In the genomic region with DNA sequence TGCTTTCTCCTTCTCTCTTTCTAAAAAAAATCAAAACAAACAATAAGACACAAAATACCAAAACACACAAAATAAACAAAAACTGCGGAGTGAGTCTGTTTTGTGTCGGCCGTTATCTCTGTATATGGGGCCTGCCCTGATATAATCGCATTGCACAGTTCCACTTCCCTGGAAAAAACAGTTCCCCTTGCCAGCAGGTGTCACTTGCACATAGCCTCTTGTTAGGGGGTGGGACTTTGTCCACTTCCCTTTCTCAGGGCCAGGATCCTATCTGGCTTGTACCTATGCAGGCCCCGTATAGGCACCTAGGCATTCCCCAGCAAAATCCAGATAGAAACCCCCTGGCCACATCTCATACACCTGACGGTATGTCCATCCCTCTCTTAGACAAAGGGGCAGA, we compare ENCODE assay signal across 23 mouse cellular contexts.
DNase-seq lines count a peak whose midpoint lies in the region; ATAC-seq lines count a peak whose summit lies in the region.
"Had no signal": no experiment of that assay in that cellular context is flagged by ENCODE, and none has a peak within 500 bp of the region (broad histone marks: within the 10 kb centered on the region; RNA-seq: fewer than 3 reads in every experiment).

No protein-coding gene starts in this region.

- H3K36me3 ChIP-seq in midbrain, embryonic 11.5 days (ENCODE audit: control insufficient read depth, insufficient read depth, low read length): no peaks in the 10 kb centered on the region
- 0 out of 2 replicates have a peak, but pooled peaks cover 3% of the 10 kb centered on the region for H3K36me3 ChIP-seq in midbrain, embryonic 13.5 days
- H3K36me3 ChIP-seq in forebrain, embryonic 14.5 days (ENCODE audit: control insufficient read depth, insufficient read depth, low read length): no peaks in the 10 kb centered on the region
- H3K36me3 ChIP-seq in hindbrain, embryonic 11.5 days (ENCODE audit: control insufficient read depth, insufficient read depth, low read length): no peaks in the 10 kb centered on the region
- no peaks in the 10 kb centered on the region for H3K36me3 ChIP-seq in kidney, embryonic 15.5 days
- H3K36me3 ChIP-seq: forebrain, embryonic 10.5 days; hindbrain, embryonic 10.5 days had no signal

- no peak overlapping the region for H3K27ac ChIP-seq in midbrain, embryonic 11.5 days (ENCODE audit: low read depth, low read length)
- no peak overlapping the region for H3K27ac ChIP-seq in midbrain, embryonic 13.5 days
- H3K27ac ChIP-seq in forebrain, embryonic 14.5 days (ENCODE audit: low read depth, low read length): no peak overlapping the region
- H3K27ac ChIP-seq in hindbrain, embryonic 11.5 days (ENCODE audit: low read depth, low read length): no peak overlapping the region
- H3K27ac ChIP-seq in kidney, embryonic 15.5 days: no peak overlapping the region
- H3K27ac ChIP-seq: forebrain, embryonic 10.5 days; forebrain, embryonic 13.5 days; heart, adult 2 months; hindbrain, embryonic 10.5 days; hindbrain, embryonic 14.5 days had no signal

- H3K4me3 ChIP-seq in midbrain, embryonic 11.5 days (ENCODE audit: low read depth, low read length): no peak overlapping the region
- H3K4me3 ChIP-seq in midbrain, embryonic 13.5 days (replicated peaks): no peak overlapping the region
- no peak overlapping the region for H3K4me3 ChIP-seq in forebrain, embryonic 14.5 days (ENCODE audit: low read depth, low read length)
- no peak overlapping the region for H3K4me3 ChIP-seq in hindbrain, embryonic 11.5 days (ENCODE audit: low read depth, low read length)
- no peak overlapping the region for H3K4me3 ChIP-seq in kidney, embryonic 15.5 days (replicated peaks)
- H3K4me3 ChIP-seq: forebrain, embryonic 10.5 days; forebrain, embryonic 13.5 days; heart, adult 2 months; hindbrain, embryonic 10.5 days had no signal

- WGBS in midbrain, embryonic 11.5 days: 90% methylated on average over 6 of the region's 6 CpGs
- 90% methylated on average over 6 of the region's 6 CpGs for WGBS in midbrain, embryonic 13.5 days
- WGBS in forebrain, embryonic 14.5 days: 88% methylated on average over 6 of the region's 6 CpGs
- 90% methylated on average over 6 of the region's 6 CpGs for WGBS in hindbrain, embryonic 11.5 days
- 88% methylated on average over 6 of the region's 6 CpGs for WGBS in kidney, embryonic 15.5 days

- H3K4me1 ChIP-seq in midbrain, embryonic 11.5 days (ENCODE audit: control insufficient read depth, insufficient read depth, low read length): no peaks in the 10 kb centered on the region
- 0 out of 2 replicates have a peak, but pooled peaks cover 7% of the 10 kb centered on the region for H3K4me1 ChIP-seq in midbrain, embryonic 13.5 days (replicated peaks)
- H3K4me1 ChIP-seq in forebrain, embryonic 14.5 days (ENCODE audit: control insufficient read depth, insufficient read depth, low read length): no peaks in the 10 kb centered on the region
- no peaks in the 10 kb centered on the region for H3K4me1 ChIP-seq in hindbrain, embryonic 11.5 days (replicated peaks; ENCODE audit: control insufficient read depth, insufficient read depth, low read length)
- H3K4me1 ChIP-seq in kidney, embryonic 15.5 days: peaks cover 7% of the 10 kb centered on the region; the same call in 1 of the 2 replicates
- H3K4me1 ChIP-seq: forebrain, embryonic 10.5 days; forebrain, embryonic 13.5 days; hindbrain, embryonic 10.5 days had no signal

- no peaks in the 10 kb centered on the region for H3K9me3 ChIP-seq in midbrain, embryonic 11.5 days (ENCODE audit: control insufficient read depth, low read length)
- H3K9me3 ChIP-seq in midbrain, embryonic 13.5 days: no peaks in the 10 kb centered on the region
- H3K9me3 ChIP-seq in forebrain, embryonic 14.5 days (replicated peaks; ENCODE audit: control insufficient read depth, low read length): no peaks in the 10 kb centered on the region
- no peaks in the 10 kb centered on the region for H3K9me3 ChIP-seq in hindbrain, embryonic 11.5 days (ENCODE audit: control insufficient read depth, low read length)
- H3K9me3 ChIP-seq in kidney, embryonic 15.5 days (replicated peaks): no peaks in the 10 kb centered on the region
- H3K9me3 ChIP-seq: forebrain, embryonic 10.5 days; forebrain, embryonic 13.5 days; hindbrain, embryonic 10.5 days had no signal

- no peak for ATAC-seq in midbrain, embryonic 11.5 days (ENCODE audit: low FRiP score)
- no peak for ATAC-seq in midbrain, embryonic 13.5 days
- peak; percentile 95 for ATAC-seq in granulocyte monocyte progenitor cell, adult 5-6 weeks (replicated peaks; ENCODE audit: poor library complexity, severe bottlenecking)
- peak; percentile 87 for ATAC-seq in megakaryocyte progenitor cell, adult 5-6 weeks (replicated peaks; ENCODE audit: poor library complexity)
- ATAC-seq in forebrain, embryonic 14.5 days: no peak
- no peak for ATAC-seq in hindbrain, embryonic 11.5 days (ENCODE audit: low FRiP score)
- no peak for ATAC-seq in kidney, embryonic 15.5 days (replicated peaks; ENCODE audit: low FRiP score)
- ATAC-seq: activated CD4-positive, CD25-positive, alpha-beta regulatory T cell, adult 4 months; CD4-positive, CD25-positive, alpha-beta regulatory T cell, adult 4 months; forebrain, embryonic 13.5 days; forebrain, postnatal 0 days had no signal

- DNase-seq in midbrain, embryonic 11.5 days (ENCODE audit: low spot score, missing footprints): peak; percentile 51
- DNase-seq in forebrain, embryonic 14.5 days (ENCODE audit: low spot score): no peak
- no peak for DNase-seq in hindbrain, embryonic 11.5 days (ENCODE audit: low spot score)
- DNase-seq: adrenal gland, adult 8-10 months; adrenal gland, postnatal 25 days; cerebellum, adult 11-12 months; cerebellum, adult 8-10 months; cerebellum, postnatal 10 days; cerebellum, postnatal 36 days; forebrain, postnatal 0 days; gastrocnemius, postnatal 25 days; heart, adult 2 months had no signal

- no peak overlapping the region for H3K9ac ChIP-seq in midbrain, embryonic 11.5 days (ENCODE audit: low read length)
- H3K9ac ChIP-seq in midbrain, embryonic 13.5 days (replicated peaks): no peak overlapping the region
- no peak overlapping the region for H3K9ac ChIP-seq in forebrain, embryonic 14.5 days (ENCODE audit: low read length)
- no peak overlapping the region for H3K9ac ChIP-seq in hindbrain, embryonic 11.5 days (ENCODE audit: low read depth, low read length)
- H3K9ac ChIP-seq in kidney, embryonic 15.5 days: no peak overlapping the region
- H3K9ac ChIP-seq: forebrain, embryonic 13.5 days; forebrain, postnatal 0 days; hindbrain, embryonic 14.5 days had no signal

- no peaks in the 10 kb centered on the region for H3K27me3 ChIP-seq in midbrain, embryonic 11.5 days (ENCODE audit: control insufficient read depth, insufficient read depth, low read length)
- H3K27me3 ChIP-seq in midbrain, embryonic 13.5 days: no peaks in the 10 kb centered on the region
- no peaks in the 10 kb centered on the region for H3K27me3 ChIP-seq in forebrain, embryonic 14.5 days (replicated peaks; ENCODE audit: control insufficient read depth, insufficient read depth, low read length)
- H3K27me3 ChIP-seq in hindbrain, embryonic 11.5 days (ENCODE audit: control insufficient read depth, insufficient read depth, low read length): no peaks in the 10 kb centered on the region
- H3K27me3 ChIP-seq in kidney, embryonic 15.5 days: no peaks in the 10 kb centered on the region
- H3K27me3 ChIP-seq: forebrain, embryonic 13.5 days had no signal

- H3K4me2 ChIP-seq in midbrain, embryonic 11.5 days: no peak overlapping the region
- H3K4me2 ChIP-seq in midbrain, embryonic 13.5 days (replicated peaks): no peak overlapping the region
- H3K4me2 ChIP-seq in forebrain, embryonic 14.5 days (ENCODE audit: low read length): no peak overlapping the region
- no peak overlapping the region for H3K4me2 ChIP-seq in hindbrain, embryonic 11.5 days (replicated peaks; ENCODE audit: low read depth, low read length)
- no peak overlapping the region for H3K4me2 ChIP-seq in kidney, embryonic 15.5 days
- H3K4me2 ChIP-seq: forebrain, embryonic 13.5 days; heart, embryonic 11.5 days; hindbrain, embryonic 14.5 days had no signal

Comparison
In these comparisons a context has a peak if more than half of its experiments do, and no peak if none do; other contexts are left out.
1. ATAC-seq: peak in granulocyte monocyte progenitor cell, adult 5-6 weeks (single experiment) and megakaryocyte progenitor cell, adult 5-6 weeks (single experiment); none in midbrain, embryonic 11.5 days (single experiment), midbrain, embryonic 13.5 days (single experiment), forebrain, embryonic 14.5 days (single experiment), hindbrain, embryonic 11.5 days (single experiment) and kidney, embryonic 15.5 days (single experiment).